Mouse (Mus musculus) megakaryocyte, embryonic 14.5 days (primary cell): ENCODE measurements around the gene Nt5dc1. TPM values are rescaled to one million over a fixed set of nuclear protein-coding genes. Genes with fewer than 3 reads are reported as not detected.

Source experiments
- H3K27me3 ChIP-seq: replicated peaks from 2 replicates; pipeline ENCODE3; 2012; ENCODE audit warnings: inconsistent platforms
- H3K36me3 ChIP-seq: replicated peaks from 2 replicates; pipeline ENCODE3; 2012; ENCODE audit warnings: low read length, inconsistent platforms, mixed read lengths
- H3K4me1 ChIP-seq: 2 replicates; pipeline ENCODE4 v1.6.1; 2012; ENCODE audit warnings: inconsistent platforms
- H3K4me3 ChIP-seq: replicated peaks from 2 replicates; pipeline ENCODE3; 2012; ENCODE audit warnings: moderate library complexity, mild to moderate bottlenecking, inconsistent platforms
- H3K9me3 ChIP-seq: 2 replicates; pipeline ENCODE4 v1.6.1; 2012; ENCODE audit warnings: inconsistent platforms
- FLI1 ChIP-seq: IDR thresholded peaks from 2 replicates; pipeline ENCODE4 v1.6.1; 2012; ENCODE audit warnings: low read length, inconsistent platforms, mixed read lengths
- GATA1 ChIP-seq: IDR thresholded peaks from 3 replicates; pipeline ENCODE4 v1.6.1; 2012; ENCODE audit warnings: mixed read lengths, low read length, inconsistent platforms, borderline replicate concordance
- polyA plus RNA-seq: library from polyadenylated mRNA; stranded (reverse); fragments of >175 nt; gene quantifications from 2 replicates; pipeline ENCODE4 v1.2.3, GENCODE M21; 2012; ENCODE audit warnings: low replicate concordance; ENCODE audit not compliant: insufficient read depth

The Nt5dc1 gene
- polyA plus RNA-seq, 1 experiment = 0.58 TPM

DNA sequence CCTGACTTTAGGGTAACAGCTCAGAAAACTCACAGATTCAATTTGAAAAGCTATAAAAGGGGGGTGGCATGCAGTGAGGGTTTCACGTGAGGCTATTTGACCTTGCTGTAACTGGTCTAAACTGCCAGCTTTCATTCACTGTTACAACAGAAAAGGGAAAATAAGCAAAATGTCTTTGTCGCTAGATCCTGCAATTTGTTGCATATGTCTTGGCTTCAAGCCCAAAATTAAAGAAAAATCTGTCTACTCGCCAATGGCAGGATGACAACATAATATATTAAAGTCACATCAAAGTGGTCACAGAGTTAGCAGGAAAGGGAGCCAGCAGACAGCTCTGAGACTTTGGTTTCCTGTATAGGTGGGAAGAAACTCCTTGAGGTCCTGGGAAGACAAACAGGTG is 170.6 kb downstream of the Nt5dc1 start:
- Histone ChIP-seq H3K4me3 (no peak overlapping the region), H3K4me1 (peaks cover 7% of the 10 kb centered on the region; the same call in 1 of the 2 replicates), H3K9me3 (no peaks in the 10 kb centered on the region), H3K27me3 (peaks cover 1% of the 10 kb centered on the region), H3K36me3 (no peaks in the 10 kb centered on the region)
- no peak for TF ChIP-seq FLI1
- TF ChIP-seq GATA1 = no peak

DNA sequence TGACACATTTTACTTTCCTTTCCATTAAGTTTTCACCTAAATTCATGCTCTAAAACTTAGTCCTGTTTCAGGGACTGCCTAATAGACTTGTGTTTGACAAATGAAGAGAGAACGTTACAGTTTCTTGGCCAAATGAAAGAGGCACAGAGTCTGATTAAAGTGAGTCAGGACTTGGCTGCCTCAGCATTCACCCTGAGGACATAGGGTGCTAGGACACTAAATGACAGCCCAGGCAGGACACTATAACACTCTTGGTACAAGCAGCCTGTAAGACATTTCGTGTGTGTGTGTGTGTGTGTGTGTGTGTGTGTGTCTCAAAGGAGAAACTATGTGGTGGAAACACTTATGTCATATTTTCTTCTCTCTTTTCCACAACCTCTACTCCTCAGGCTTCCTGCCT is 172.2 kb downstream of the Nt5dc1 start:
- Histone ChIP-seq H3K4me1 (peaks cover 7% of the 10 kb centered on the region; the same call in 1 of the 2 replicates), H3K9me3 (no peaks in the 10 kb centered on the region), H3K4me3 (no peak overlapping the region), H3K27me3 (peaks cover 1% of the 10 kb centered on the region), H3K36me3 (no peaks in the 10 kb centered on the region)
- TF ChIP-seq GATA1 = no peak
- TF ChIP-seq FLI1 = no peak

DNA sequence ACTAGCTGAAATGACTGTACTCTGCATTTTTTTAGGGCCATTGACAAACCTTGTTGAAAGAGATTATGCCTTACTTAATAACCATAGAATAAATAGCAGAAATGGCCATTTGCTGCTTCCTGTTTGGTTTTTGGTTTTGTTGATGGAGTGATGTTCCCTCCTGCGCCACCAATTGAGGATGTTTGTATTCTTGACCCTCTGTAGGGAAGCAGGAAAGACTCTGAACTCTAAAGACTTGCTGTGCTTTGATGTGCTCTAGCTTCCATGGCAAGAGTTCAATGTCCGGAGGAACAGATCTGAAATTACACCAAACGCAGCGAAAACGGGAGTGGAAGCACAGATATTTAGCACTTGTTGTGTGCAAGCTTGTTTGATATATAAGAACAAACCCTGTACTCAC is 173.6 kb downstream of the Nt5dc1 start:
- Histone ChIP-seq H3K9me3 (no peaks in the 10 kb centered on the region), H3K27me3 (peaks cover 1% of the 10 kb centered on the region), H3K4me1 (peaks cover 7% of the 10 kb centered on the region; the same call in 1 of the 2 replicates), H3K36me3 (no peaks in the 10 kb centered on the region), H3K4me3 (no peak overlapping the region)
- TF ChIP-seq FLI1 (no peak), GATA1 (no peak)

DNA sequence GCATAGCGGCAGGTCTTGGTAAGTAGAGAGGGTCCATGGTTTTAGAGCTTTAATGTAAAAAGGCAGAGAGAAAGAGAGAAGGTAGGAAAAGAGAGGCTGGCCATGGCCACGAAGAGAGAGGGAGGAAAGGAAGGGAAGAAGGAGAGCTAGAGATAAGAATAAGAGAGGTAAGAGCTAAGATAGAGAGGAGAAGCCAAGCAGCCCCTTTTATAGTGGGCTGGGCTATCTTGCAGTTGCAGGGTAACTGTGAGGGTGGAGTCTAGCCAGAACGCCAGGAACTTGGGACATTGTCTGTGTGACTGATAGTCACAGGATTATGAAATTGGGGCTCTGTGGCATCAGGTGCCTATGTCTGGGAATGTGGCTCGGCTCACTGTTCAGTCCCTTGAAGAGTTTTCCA is 179.8 kb downstream of the Nt5dc1 start:
- Histone ChIP-seq H3K4me1 (peaks cover 8% of the 10 kb centered on the region), H3K4me3 (no peak overlapping the region), H3K36me3 (no peaks in the 10 kb centered on the region), H3K27me3 (peaks cover 5% of the 10 kb centered on the region), H3K9me3 (no peaks in the 10 kb centered on the region)
- no peak for TF ChIP-seq GATA1
- no peak for TF ChIP-seq FLI1

Other genes with a start within 250 kb of the Nt5dc1 start
- 0.20 TPM in 1 of 2 replicates, not detected in the other for gene Dse, start 210.8 kb downstream of the Nt5dc1 start, polyA plus RNA-seq
- 9.2 and 17.6 TPM in 2 replicates for gene Tspyl1, start 136.4 kb downstream of the Nt5dc1 start, polyA plus RNA-seq
- 1.6 TPM in 1 of 2 replicates, not detected in the other for gene Tspyl4, start 121.1 kb downstream of the Nt5dc1 start, polyA plus RNA-seq
- not detected in 2 replicates for gene Col10a1, start 28.6 kb downstream of the Nt5dc1 start, polyA plus RNA-seq
- gene Frk, start 64.8 kb upstream of the Nt5dc1 start, polyA plus RNA-seq = 0.07 TPM in 1 of 2 replicates, not detected in the other